Mouse (Mus musculus) heart, adult 11 months (tissue): ENCODE measurements around the gene Fgfr2.
A peak's percentile ranks its signal among the peaks of the same experiment; 100 is the strongest.

Experiments used
- DNase-seq: peaks from one replicate; pipeline ENCODE4 v3.0.0; 2022

Fgfr2 gene

GRCm38 (mm10) chr7:132196581-132196980 lies 926.6 kb downstream of the Fgfr2 start:
- peak; percentile 98 for DNase-seq

DNA sequence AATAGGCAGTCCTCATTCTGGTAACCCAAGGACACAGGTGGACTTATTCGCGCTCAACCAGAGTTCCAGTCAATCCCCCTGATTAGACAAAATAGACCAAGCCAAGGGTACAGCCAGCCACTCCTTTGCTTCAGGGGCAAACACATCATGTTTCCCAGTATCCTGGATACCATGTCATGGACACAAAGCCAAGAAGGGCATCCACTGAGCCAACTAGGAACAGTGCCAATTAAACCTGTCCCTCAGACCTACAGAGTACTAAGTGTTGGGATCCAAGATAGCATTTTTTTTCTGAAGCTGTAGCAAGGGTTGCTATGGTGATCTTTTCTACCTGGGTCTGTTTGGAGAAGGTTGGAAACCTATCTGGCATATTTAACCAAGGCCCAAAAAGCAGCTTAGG lies 929.5 kb downstream of the Fgfr2 start:
- peak; percentile 91 for DNase-seq

DNA sequence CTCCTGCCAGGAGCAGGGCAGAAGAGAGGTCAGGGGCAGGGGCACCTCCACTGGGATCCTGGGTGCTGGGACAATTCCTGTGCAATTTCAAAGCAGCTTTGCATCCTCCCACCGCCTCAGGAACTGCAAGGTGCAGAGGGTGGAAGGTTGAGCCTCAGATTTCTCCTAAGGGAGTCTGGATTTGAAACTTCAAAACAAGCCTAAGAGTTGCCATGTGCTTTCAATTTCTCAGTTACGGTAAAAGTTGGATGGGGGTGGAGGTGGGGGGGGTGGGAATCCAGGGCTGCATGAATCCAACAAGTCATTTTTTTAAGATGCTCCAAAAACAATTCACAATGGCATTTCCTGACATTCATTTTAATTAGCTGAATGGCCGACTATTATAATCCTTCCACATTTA lies 935.7 kb downstream of the Fgfr2 start:
- no peak for DNase-seq

DNA sequence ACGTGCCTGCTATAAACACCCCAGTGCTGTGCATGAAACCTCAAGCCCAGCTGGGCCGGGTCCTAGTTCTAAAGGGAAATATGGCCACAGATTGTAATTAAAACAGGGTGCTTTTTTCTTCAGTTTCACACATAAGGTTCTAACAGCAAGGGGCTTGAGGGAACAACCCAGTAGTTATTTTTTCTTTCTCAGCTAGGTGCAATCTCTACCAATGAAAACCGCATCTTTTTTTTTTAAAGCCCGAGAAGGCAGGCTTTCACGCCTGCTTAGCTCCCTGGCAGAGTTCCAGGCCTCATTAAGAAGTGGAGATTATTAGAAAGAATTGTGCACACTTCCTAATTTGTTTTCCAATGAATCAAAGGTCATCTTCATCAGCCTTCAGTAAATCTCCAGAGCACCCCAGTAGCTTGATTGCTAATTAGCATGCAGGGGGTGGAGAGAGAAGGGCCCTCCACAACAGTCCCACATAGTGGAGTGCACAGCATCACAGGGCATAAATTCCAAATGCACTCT lies 939.2 kb downstream of the Fgfr2 start:
- DNase-seq = no peak

- DNase-seq = no peak
Observed at GRCm38 (mm10) chr7:132181586-132182198, 941.5 kb downstream of the Fgfr2 start.

- DNase-seq = no peak
Observed at GRCm38 (mm10) chr7:132181042-132181441, 942.1 kb downstream of the Fgfr2 start.

DNA sequence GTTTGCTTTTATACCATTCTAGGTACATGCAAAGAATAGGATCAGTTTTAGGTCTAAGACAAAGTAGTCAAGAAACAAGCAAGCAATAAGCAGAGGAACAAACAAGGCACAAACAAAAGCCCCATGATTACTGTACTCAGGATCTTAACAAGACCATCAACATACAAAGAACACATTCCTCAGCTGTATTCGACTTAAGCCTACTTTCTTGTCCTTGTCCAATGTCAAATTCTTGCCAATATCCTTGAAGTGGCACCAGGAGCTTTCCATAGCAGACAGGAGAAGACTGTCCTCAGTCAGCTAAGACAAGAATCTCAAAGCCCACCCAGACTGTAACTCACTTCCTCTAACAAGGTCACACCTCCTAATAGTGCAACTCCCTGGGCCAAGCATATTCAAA lies 944.1 kb downstream of the Fgfr2 start:
- no peak for DNase-seq

DNA sequence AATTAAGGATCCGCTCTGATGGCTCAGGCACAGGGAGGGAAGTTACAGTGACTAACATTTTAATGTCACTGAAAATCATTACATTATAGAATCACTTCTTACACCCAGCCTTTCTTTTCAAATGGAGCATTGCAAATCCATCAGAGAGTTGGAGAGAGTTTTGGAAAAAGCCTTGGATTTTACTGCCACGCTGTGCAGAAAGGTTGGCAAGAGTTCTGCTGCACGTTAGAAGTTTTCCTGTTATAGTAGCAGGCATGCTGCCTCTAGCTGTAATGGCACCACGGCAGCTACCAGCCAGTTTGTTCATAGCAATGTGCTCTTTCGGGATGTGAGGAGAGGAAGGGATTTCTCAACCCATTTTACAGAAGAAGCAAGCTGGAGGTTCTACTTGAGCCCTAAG lies 948.4 kb downstream of the Fgfr2 start:
- DNase-seq = no peak

DNA sequence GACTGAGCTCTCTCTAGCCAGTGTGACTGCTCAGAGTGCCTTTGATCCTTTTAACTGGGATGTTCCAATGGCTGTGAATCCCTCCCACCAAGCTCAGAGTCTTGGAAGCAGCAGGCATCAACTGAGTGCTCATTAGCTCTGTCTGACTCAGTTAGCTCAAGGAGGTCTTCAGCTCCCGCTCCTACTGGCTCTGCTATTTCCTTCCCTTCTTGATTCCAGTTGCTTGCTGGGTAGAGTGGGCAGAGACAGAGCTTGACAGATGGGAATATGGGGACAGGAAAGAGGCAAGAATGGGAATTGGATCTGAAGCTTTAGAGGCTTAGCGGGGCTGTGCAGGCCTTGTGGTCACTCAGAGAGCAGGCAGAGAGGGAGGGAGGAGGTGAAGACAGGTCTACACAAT lies 948.9 kb downstream of the Fgfr2 start:
- DNase-seq = no peak

- no peak for DNase-seq
Observed at GRCm38 (mm10) chr7:132172220-132172619, 950.9 kb downstream of the Fgfr2 start.

DNA sequence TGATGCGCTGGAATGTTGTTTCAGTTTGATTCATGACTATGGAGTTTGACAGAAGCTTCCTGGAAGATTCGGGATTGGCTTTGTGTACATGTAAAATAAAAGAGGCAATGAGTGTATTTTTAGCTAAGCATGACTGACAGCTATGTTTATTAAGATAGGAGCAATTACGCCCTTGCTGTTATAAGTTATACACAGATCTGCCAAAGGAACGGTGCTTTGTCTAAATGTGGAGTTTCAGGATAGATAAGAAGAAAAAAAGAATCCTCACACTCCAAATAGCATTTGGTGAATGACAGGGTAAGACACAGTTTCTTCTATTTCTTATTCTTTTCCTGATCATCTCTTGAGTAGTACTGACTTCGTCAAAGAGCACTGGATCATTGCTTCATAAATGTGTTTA lies 951.4 kb downstream of the Fgfr2 start:
- DNase-seq = no peak

- peak; percentile 86 for DNase-seq
Observed at GRCm38 (mm10) chr7:132169419-132170169, 953.6 kb downstream of the Fgfr2 start.

DNA sequence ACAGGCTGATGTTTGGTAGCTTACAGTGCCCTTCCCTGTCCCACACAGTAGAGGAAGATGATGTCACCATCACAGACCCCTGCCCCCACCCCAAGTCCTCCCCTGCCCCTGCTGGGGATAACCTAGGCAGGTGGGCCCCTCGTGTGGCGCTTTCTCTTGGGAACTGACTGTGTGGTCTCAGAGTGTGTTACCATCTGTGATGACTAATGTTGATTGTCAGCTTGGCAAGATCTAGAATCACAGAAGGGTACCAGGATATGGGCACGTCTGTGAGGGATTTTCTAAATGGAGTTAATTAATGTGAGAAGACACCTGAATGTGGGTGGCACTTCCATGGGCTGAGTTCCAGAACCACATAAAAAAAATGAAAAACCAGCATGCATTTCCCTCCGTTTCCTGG lies 955.9 kb downstream of the Fgfr2 start:
- no peak for DNase-seq

DNA sequence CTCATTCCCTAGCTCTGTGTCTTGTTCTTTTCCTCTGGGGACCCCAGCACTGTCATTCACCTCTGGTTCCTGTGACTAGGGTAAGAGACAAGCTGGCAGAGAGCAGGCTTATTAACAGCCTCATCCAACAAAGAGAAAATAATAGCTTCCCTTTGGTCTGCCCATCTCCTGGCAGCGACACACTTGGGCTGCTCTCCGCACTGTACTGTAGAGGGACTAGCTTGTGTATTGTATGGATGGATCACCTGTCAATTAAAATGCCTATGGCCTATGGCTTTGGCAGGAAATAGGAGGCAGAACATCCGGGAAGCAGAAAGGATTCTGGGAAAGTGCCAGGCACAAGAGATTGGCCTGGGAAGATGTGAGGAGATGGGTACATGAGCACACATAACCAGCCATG lies 960.9 kb downstream of the Fgfr2 start:
- no peak for DNase-seq

DNA sequence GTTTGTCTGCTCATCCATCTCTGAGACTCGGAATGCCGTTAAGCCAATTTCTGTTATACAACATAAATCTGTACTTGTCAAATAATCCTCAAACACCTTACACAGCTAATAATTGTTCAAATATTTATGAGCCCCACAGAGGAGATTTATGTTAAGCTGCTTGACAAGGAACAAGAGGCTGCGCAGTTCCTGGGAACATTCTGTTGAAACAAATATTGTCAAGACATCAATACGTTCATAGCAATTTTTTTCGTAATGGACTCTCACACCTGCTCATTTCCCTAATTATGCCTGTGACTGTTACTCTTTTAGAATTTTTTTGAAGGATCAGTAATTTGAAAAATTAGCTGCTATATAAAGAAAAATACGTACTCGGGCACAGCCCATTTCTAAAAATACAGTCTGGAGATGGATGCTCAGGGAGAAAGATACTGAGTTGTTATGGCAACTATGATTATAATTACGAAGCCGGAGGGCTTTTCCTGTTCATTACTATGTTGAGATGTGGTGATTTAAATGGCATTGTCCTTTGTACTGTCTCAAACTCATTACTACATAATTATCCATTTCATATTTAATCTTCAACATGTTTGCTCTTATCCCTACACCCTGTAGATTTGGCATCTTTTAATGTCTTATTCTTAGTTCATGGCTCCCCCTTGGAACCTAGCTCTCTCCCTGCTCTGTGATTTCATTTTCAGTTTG lies 964.7 kb downstream of the Fgfr2 start:
- DNase-seq = no peak

DNA sequence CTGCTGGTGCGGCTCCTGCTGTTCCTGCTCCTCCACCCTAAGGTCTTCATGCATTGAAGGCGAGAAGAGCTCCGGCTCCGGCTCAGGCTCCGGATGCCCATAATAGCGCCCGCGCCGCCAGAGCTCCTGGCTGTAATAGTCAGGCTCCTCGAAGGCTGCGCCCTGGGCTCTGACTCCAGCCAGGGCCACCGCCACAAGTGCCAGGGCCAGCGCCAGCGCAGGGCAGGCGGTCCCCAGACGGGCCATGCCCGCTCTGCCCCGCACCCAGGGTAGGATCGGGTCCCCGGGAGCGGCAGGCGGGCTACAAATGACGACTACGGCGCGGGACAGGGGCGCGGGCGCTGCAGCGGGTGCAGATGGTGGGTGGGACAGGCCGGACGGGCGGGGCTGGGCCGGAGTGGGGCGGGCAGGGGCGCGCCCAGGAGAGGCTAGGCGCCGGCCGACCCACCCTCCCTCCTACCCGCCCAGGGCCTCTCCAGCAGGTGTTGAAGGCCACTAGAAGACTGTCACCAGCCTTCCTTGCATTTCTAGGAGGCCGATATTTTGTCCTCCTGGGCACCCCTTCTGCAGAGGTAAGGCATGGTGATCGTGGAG lies 968.7 kb downstream of the Fgfr2 start, which contains the start of gene Cpxm2:
Gene Cpxm2 (minus strand): TSS at position 372 of the 594 bp plus-strand sequence.
- DNase-seq = no peak

DNA sequence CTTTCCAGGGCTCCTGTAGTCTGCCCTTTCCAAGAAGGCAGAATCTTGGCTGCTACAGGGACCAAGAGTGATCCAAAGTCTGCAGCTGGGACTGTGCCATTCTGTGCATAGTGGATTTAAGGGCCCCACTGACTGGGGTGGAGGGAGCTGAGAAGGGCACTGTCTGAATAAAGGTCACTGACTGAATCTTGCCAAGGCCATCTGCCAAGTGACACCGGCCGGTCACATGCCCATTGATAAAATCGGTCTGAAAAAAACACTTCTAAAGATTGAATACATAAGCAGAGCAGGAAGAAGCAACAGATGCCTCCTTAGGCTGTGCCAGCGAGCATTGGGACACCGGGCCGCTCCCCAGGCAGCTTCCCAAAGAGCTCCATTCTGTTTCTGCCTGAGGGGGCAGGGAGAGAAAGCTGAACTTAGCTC lies 969.4 kb downstream of the Fgfr2 start:
- no peak for DNase-seq

DNA sequence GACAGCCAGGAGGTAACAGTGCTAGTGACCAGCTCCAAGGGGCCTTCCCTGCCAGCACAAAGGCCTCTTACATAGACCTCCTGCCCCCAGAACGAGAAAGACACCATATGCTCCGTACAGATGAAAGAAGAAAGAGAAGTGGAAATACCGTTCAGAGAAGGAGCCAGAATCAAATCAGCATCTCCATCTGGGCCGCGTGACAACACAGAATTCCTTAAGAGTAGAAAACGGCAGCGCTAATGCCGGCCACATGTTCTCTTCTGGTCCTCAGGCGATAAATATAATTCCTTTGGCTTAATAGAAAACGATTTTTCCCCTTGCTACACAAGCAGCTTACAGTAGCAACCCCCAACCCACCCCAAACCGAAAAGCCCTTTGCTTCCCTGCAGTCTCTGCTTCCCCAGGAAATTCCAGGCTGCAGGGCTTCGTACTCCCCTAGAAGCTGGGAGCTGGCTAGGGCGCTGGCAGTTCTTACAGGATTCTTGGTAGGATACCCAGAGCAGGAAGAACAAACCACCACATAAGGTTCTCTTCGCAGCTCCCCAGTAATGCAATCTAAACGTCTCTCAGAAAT lies 977.8 kb downstream of the Fgfr2 start:
- DNase-seq = no peak

DNA sequence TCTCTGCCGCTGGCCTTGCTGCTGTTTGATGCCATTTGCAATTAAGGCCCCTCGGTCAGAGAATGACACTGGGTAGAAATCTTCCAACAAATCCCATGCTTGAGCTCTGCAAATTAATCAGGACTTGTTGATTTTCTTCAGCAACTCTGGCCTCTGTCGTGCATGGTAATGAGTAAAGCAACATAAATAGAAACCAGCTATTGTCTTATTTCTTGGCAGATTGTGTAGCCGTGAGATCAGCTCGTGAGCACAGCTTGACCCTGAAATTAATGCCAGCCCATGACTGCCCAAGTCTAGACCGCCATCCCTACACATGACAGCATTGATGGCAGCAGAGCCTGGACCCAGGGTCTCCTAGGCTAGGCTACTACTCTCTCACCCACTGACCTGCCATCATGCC lies 994.5 kb downstream of the Fgfr2 start:
- DNase-seq = no peak

GRCm38 (mm10) chr7:132124948-132125347 lies 998.2 kb downstream of the Fgfr2 start:
- peak; percentile 54 for DNase-seq

DNA sequence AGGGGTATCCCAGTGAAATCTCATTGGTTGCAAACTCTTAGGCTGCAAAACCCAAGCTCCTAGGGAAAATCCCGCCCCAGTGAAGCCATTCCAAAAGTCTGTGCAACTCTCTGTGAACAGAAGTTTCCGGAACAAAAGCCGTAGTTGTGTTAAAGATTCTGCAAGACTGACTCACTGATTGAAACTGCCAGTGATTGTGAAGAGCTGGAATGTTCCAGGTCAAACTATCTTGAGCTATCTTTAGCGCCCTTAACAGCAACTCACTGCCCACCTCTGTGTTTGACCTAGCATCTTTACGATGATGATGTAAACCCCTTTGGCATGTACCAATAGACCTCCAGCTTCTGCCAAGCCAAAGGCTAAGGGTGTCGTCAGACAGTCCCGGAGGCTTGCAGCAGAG lies 999.9 kb downstream of the Fgfr2 start:
- peak; percentile 86 for DNase-seq

DNA sequence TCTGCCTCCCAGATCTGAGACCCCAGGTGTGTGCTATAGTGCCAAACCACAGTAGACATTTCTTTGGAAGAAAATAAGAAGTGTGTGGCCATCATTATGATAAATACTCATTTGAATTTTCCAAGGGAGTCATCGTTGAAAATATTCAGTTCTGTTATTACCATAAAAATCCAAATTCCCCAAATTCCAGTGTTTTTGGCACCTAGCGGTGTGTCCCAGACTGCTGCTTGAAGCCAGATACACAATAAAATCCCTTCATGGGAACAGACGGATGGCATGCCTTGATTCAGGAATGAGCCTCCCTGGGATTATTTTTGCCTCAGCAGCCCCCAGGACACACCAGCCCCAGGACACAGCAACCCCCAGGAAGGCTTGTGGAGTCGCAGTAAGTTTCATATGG lies 1003.3 kb downstream of the Fgfr2 start:
- DNase-seq = no peak

DNA sequence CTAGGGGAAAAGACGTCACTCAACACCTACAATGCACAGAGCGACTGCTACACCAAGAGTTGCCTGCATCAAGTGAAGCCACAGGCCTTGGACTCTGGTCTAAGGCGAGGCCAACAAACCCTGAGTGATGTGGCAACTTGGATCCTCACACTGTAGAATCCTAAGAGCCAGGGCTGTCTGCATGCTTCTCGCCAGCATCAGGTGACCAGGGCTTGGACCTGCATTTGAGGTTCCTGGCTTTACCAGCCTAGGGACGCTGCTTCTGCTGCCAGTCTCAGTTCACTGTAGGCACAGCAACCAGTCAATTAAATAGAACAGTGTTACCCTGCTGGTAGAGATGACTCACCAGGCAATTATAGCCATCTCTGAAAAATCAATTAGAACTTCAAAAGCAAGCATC lies 1011.4 kb downstream of the Fgfr2 start:
- DNase-seq = peak; percentile 85
